Mouse (Mus musculus): ENCODE measurements around the gene Tmem95.

DNA sequence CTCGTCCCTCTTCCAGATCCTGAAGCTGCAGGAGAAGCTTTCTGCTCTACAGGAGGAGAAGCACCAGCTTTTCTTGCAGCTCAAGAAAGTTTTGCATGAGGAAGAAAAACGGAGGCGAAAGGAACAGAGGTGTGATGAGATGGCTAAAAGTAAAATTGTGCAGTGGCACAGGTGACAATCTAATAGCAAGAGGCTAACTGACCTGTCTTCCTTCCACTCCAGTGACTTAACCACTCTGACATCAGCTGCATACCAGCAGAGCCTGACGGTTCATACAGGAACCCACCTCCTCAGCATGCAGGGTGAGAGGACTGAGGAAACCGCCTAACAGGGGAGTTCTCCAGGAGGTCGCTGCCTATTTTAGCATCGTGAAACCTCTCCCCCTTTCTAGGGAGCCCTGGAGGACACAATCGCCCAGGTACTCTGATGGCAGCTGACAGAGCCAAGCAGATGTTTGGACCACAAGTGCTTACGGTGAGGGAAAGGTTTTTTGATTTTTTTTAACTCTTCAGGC is 37.2 kb upstream of the Tmem95 start:
- TF ChIP-seq CTCF (IDR thresholded peaks at IDR 0.05; ENCODE audit: low read depth) (no peak), EP300 (optimal IDR thresholded peaks at IDR 0.05) (no peak)
